Mouse (Mus musculus) ES-Bruce4 (cell line): ENCODE data around the gene Adat3.

ENCODE experiments used
- CTCF ChIP-seq: IDR thresholded peaks from one replicate; pipeline ENCODE4 v1.8.1; 2011; ENCODE audit warnings: low read depth, low read length
- EP300 ChIP-seq: IDR thresholded peaks from 2 replicates; pipeline ENCODE4 v1.6.1; 2011; ENCODE audit warnings: low read depth, low read length; ENCODE audit not compliant: insufficient read depth
- POLR2A ChIP-seq: IDR thresholded peaks from one replicate; pipeline ENCODE4 v1.8.1; 2011; ENCODE audit warnings: low read length; ENCODE audit not compliant: insufficient read depth

DNA sequence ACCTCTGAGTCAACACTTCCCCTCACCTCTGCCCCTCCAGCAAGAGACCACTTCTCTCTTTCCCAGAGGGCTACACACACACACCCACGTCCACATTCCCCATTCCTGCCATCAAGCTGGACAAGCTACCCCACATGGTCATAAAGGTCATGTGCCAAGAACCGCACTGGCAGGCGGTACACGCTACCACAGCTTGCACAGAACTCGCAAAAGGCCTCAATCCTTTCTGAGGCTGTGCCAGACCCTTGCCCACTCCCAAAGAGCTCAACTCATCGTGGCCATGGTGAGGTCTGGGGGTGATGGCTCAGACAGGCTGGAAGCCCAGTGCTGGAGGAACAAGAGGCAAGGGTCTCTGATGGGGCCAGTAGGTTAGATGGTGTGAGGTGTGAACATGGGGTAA is 52.2 kb downstream of the Adat3 start:
- TF ChIP-seq POLR2A (no peak), CTCF (no peak), EP300 (no peak)
